Mouse (Mus musculus) neural tube, embryonic 13.5 days (tissue): ENCODE data around the gene Usp42. TPM values are rescaled to one million over a fixed set of nuclear protein-coding genes. Genes with fewer than 3 reads are reported as not detected.
A peak's percentile ranks its signal among the peaks of the same experiment; 100 is the strongest.

Experiments used
- ATAC-seq: fragments of 200-750 bp; cut with Nextera tagmentation; 2 replicates; pipeline ENCODE4 v1.8.0; 2017; ENCODE audit warnings: low read depth, mild to moderate bottlenecking, moderate TSS enrichment, moderate library complexity
- H3K27ac ChIP-seq: fragments of 300-500 bp; sonication (generic); replicated peaks from 2 replicates; pipeline ENCODE4 v1.5.1; 2015; ENCODE audit warnings: moderate library complexity, mild to moderate bottlenecking, inconsistent platforms
- H3K27me3 ChIP-seq: fragments of 300-500 bp; sonication (generic); 2 replicates; pipeline ENCODE4 v1.6.1; 2015; ENCODE audit warnings: mild to moderate bottlenecking, inconsistent platforms
- H3K36me3 ChIP-seq: fragments of 300-500 bp; sonication (generic); 2 replicates; pipeline ENCODE4 v1.6.1; 2015; ENCODE audit warnings: mild to moderate bottlenecking, inconsistent platforms
- H3K4me1 ChIP-seq: fragments of 300-500 bp; sonication (generic); replicated peaks from 2 replicates; pipeline ENCODE4 v1.6.1; 2015; ENCODE audit warnings: inconsistent platforms
- H3K4me2 ChIP-seq: fragments of 300-500 bp; sonication (generic); 2 replicates; pipeline ENCODE4 v1.6.1; 2015; ENCODE audit warnings: inconsistent platforms, mild to moderate bottlenecking, moderate library complexity
- H3K4me3 ChIP-seq: fragments of 300-500 bp; sonication (generic); 2 replicates; pipeline ENCODE4 v1.5.1; 2015; ENCODE audit warnings: mild to moderate bottlenecking, inconsistent platforms
- H3K9ac ChIP-seq: fragments of 300-500 bp; sonication (generic); 2 replicates; pipeline ENCODE4 v1.6.1; 2015; ENCODE audit warnings: moderate library complexity, mild to moderate bottlenecking, inconsistent platforms
- H3K9me3 ChIP-seq: fragments of 300-500 bp; sonication (generic); 2 replicates; pipeline ENCODE4 v1.6.1; 2016; ENCODE audit warnings: inconsistent platforms
- WGBS: fragments of 180-500 bp; shearing (Covaris S2); methylation state at CpG from one replicate; pipeline ENCODE4 v1.1.7; 2015; 5-methylcytosine and 5-hydroxymethylcytosine counted together
- polyA plus RNA-seq: library from polyadenylated mRNA; unstranded; fragments of >200 nt; fragmentation: Nextera tagmentation; extraction: Ambion mirVana; gene quantifications from 2 replicates; pipeline ENCODE4 v1.2.1, GENCODE M21; 2015

Gene Usp42
- polyA plus RNA-seq, 1 experiment from 2014 or later: 27.7 TPM

GRCm38 (mm10) chr5:143706822-143707200, 25.3 kb downstream of the Usp42 start:
- Histone ChIP-seq H3K4me2 (no peak overlapping the region), H3K36me3 (peaks cover 81% of the 10 kb centered on the region), H3K4me3 (no peak overlapping the region), H3K4me1 (no peaks in the 10 kb centered on the region; the same call in 1 of the 2 replicates), H3K9me3 (no peaks in the 10 kb centered on the region), H3K27ac (no peak overlapping the region), H3K9ac (no peak overlapping the region), H3K27me3 (no peaks in the 10 kb centered on the region)
- ATAC-seq: no peak
- WGBS: 89% methylated on average over 7 of the region's 7 CpGs

GRCm38 (mm10) chr5:143706030-143706821, 25.9 kb downstream of the Usp42 start:
- H3K36me3 ChIP-seq: peaks cover 81% of the 10 kb centered on the region
- WGBS: 81% methylated on average over 9 of the region's 9 CpGs
- no peak overlapping the region for H3K27ac ChIP-seq
- no peak overlapping the region for H3K4me3 ChIP-seq
- H3K9ac ChIP-seq: no peak overlapping the region
- no peaks in the 10 kb centered on the region for H3K4me1 ChIP-seq
- H3K4me2 ChIP-seq: no peak overlapping the region
- ATAC-seq: no peak
- H3K9me3 ChIP-seq: no peaks in the 10 kb centered on the region
- no peaks in the 10 kb centered on the region for H3K27me3 ChIP-seq

DNA sequence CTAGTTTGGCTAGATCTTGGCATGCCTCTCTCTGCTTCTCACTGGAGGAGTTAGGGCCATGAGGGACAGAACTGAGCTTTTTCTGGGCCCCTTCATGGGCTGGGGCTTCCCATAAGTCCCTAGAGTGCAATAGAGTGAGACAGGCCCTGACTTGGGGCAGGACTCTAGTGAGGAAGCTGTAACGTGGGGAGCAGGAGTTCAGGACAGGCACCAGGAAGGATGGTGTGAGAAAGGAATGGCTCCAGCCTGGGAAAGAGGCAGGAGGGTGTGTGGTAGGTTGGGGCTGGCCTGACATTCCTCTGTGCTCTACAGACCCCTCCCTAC, 26.5 kb downstream of the Usp42 start:
- WGBS: 81% methylated on average over 1 of the region's 1 CpGs
- H3K4me1 ChIP-seq: no peaks in the 10 kb centered on the region
- H3K9me3 ChIP-seq: no peaks in the 10 kb centered on the region
- H3K4me3 ChIP-seq: no peak overlapping the region
- no peak for ATAC-seq
- no peaks in the 10 kb centered on the region for H3K27me3 ChIP-seq
- H3K36me3 ChIP-seq: peaks cover 77% of the 10 kb centered on the region
- no peak overlapping the region for H3K9ac ChIP-seq
- H3K27ac ChIP-seq: no peak overlapping the region
- no peak overlapping the region for H3K4me2 ChIP-seq

DNA sequence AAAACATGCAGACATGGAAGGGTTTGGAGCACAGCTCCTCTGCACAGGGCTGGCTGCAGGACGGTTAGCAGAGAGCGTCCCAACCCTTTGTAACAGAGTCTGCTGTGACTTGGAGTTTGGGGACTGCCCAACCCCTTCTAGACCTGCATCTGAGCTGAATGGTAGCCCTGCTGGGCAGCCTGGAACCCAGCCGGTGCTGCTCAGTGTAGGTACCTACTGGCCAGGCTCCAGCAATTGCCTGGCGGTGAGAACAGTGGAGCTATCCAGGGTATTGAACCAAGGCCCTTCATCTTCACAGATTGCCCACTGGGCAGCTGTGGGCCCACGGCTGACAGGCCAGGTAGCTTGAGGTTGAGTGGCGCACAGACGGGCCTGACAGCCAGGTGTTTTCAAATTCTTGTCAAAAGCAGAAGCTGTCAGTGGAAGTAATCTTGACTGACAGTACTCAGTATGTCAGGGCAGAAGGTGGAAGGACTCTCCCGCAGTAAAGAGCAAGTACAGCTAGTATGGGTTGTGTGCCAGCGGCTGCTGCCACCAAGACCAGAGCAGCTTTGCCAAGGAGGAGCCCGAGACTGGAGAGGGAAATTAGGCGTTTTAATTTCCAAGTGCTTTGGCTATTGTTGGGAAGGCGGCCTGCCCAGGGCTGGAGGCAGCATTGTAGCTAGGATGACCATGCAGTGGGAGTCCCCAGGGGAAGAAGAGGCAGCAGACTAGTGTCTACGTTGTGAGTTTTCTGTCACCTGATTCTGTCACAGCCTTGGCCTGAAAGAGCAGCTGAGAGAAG, 27.0 kb downstream of the Usp42 start:
- Histone ChIP-seq H3K4me1 (no peaks in the 10 kb centered on the region), H3K9ac (no peak overlapping the region), H3K4me2 (no peak overlapping the region), H3K4me3 (no peak overlapping the region), H3K36me3 (peaks cover 73% of the 10 kb centered on the region), H3K27me3 (no peaks in the 10 kb centered on the region), H3K9me3 (no peaks in the 10 kb centered on the region), H3K27ac (no peak overlapping the region)
- ATAC-seq: no peak
- WGBS: 78% methylated on average over 13 of the region's 13 CpGs

- peaks cover 60% of the 10 kb centered on the region for H3K36me3 ChIP-seq
Observed at GRCm38 (mm10) chr5:143701074-143701473, 31.0 kb downstream of the Usp42 start.

DNA sequence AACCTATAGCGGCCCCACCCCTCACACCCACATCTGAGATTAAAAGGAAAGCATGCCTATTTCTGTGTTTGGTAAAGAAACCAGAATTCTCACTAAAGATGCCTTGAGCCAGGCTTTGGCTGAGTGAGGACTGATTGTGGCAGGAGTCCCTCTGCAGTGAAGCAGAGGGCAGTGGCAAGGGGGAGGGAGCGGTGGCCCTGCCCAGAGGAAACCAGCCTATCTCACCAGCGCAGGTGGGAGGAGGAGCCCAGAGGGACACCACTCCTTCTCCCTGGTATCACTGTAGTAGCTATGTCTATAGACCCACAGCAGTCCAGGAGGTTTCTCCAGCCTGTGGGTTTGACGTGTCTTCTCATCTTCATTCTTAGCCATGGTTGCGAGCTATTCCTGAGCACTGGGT, 31.8 kb downstream of the Usp42 start:
- Histone ChIP-seq H3K4me3 (no peak overlapping the region), H3K36me3 (peaks cover 61% of the 10 kb centered on the region), H3K9me3 (no peaks in the 10 kb centered on the region), H3K4me1 (no peaks in the 10 kb centered on the region), H3K27me3 (no peaks in the 10 kb centered on the region), H3K27ac (no peak overlapping the region), H3K4me2 (no peak overlapping the region), H3K9ac (no peak overlapping the region)
- ATAC-seq: no peak
- 90% methylated on average over 5 of the region's 5 CpGs for WGBS

More at GRCm38 (mm10) chr5:143701074-143701473, 31.0 kb downstream of the Usp42 start:
- Histone ChIP-seq H3K4me2 (no peak overlapping the region), H3K9ac (no peak overlapping the region), H3K27me3 (no peaks in the 10 kb centered on the region), H3K9me3 (no peaks in the 10 kb centered on the region), H3K27ac (no peak overlapping the region), H3K4me3 (no peak overlapping the region), H3K4me1 (no peaks in the 10 kb centered on the region)
- ATAC-seq: no peak
- WGBS: 91% methylated on average over 10 of the region's 10 CpGs

- Histone ChIP-seq H3K9me3 (no peaks in the 10 kb centered on the region), H3K4me3 (no peak overlapping the region), H3K9ac (no peak overlapping the region), H3K27me3 (no peaks in the 10 kb centered on the region), H3K4me1 (no peaks in the 10 kb centered on the region), H3K36me3 (peaks cover 61% of the 10 kb centered on the region), H3K4me2 (no peak overlapping the region), H3K27ac (no peak overlapping the region)
- no peak for ATAC-seq
- WGBS: 91% methylated on average over 4 of the region's 4 CpGs
Observed at GRCm38 (mm10) chr5:143698454-143698853, 33.6 kb downstream of the Usp42 start.

DNA sequence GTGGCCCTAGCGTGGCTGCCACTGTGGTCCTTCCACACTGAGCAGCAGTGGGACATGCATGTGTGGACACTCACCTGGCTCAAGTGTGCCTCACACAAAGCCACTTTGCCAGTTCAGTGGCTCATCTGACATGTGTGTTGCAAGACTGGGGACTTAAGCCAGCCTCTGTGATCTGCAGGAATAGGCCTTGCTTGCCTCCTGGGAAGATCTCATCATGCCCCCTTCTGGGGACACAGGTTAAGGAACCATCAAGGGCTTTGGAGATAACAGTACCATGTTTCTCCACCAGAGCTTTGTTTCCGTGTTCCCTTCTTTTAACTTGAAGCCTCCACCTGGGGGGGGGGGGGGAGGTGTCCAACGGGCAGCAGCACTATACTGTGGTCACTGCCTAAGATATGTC, 35.8 kb downstream of the Usp42 start:
- no peak overlapping the region for H3K9ac ChIP-seq
- no peaks in the 10 kb centered on the region for H3K4me1 ChIP-seq
- H3K4me3 ChIP-seq: no peak overlapping the region
- no peaks in the 10 kb centered on the region for H3K27me3 ChIP-seq
- no peaks in the 10 kb centered on the region for H3K9me3 ChIP-seq
- H3K36me3 ChIP-seq: peaks cover 49% of the 10 kb centered on the region
- WGBS: 65% methylated on average over 3 of the region's 3 CpGs
- no peak overlapping the region for H3K4me2 ChIP-seq
- ATAC-seq: peak; percentile 43; the same call in 1 of the 2 replicates
- no peak overlapping the region for H3K27ac ChIP-seq

- no peak for ATAC-seq
- H3K9ac ChIP-seq: no peak overlapping the region
- H3K4me2 ChIP-seq: no peak overlapping the region
- H3K4me1 ChIP-seq: no peaks in the 10 kb centered on the region
- H3K27ac ChIP-seq: no peak overlapping the region
- H3K9me3 ChIP-seq: no peaks in the 10 kb centered on the region
- peaks cover 51% of the 10 kb centered on the region for H3K36me3 ChIP-seq
- H3K4me3 ChIP-seq: no peak overlapping the region
- 94% methylated on average over 5 of the region's 5 CpGs for WGBS
- H3K27me3 ChIP-seq: no peaks in the 10 kb centered on the region
Observed at GRCm38 (mm10) chr5:143690926-143691325, 41.2 kb downstream of the Usp42 start.

DNA sequence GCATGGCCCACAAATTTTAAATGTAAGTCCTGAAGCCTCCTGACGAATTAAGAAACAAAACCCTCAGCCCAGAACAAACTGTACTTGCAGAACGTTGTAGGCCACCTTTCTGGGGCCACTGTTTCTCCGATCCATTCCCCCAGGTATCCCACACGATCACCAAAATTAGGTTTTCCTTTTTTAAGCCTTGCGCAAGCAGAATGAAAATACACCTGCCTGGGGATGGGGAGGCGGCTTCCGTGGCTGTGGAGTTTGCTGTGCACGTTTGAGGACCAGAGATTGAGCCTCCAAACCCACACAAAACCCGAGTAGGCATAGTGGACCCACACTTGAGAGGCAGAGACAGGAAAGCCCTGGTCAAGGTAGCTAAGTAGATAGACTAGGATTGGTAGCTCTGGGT, 41.7 kb downstream of the Usp42 start:
- ATAC-seq: no peak
- no peaks in the 10 kb centered on the region for H3K4me1 ChIP-seq
- H3K9ac ChIP-seq: no peak overlapping the region
- H3K9me3 ChIP-seq: no peaks in the 10 kb centered on the region
- no peak overlapping the region for H3K4me3 ChIP-seq
- H3K27me3 ChIP-seq: no peaks in the 10 kb centered on the region
- 91% methylated on average over 9 of the region's 9 CpGs for WGBS
- no peak overlapping the region for H3K4me2 ChIP-seq
- no peak overlapping the region for H3K27ac ChIP-seq
- H3K36me3 ChIP-seq: peaks cover 53% of the 10 kb centered on the region

GRCm38 (mm10) chr5:143687589-143687988, 44.5 kb downstream of the Usp42 start:
- ATAC-seq: no peak
- H3K4me1 ChIP-seq: peaks cover 8% of the 10 kb centered on the region; the same call in 1 of the 2 replicates

DNA sequence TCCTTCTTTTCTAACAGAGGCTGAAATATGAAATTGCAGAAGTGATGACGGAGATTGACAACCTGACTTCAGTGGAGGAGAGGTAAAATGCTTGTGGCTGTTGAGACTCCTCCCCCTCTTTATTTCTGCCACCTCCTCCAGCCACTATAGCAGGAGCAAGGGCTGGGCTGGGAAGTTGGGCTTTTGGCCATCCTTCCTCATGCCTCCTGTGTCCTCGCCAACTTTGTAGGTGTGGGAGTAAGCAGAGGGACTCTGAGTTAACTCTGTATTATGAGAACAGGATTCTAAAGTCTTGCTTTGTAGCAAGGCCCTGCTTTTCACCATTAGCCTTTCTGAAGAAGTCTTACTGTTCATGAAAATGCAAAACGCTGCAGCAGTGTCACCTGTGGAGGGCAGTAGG, 45.6 kb downstream of the Usp42 start:
- WGBS: 93% methylated on average over 3 of the region's 3 CpGs
- Histone ChIP-seq H3K4me3 (no peak overlapping the region), H3K27ac (no peak overlapping the region), H3K9ac (no peak overlapping the region), H3K4me2 (no peak overlapping the region), H3K4me1 (peaks cover 8% of the 10 kb centered on the region; the same call in 1 of the 2 replicates), H3K36me3 (peaks cover 27% of the 10 kb centered on the region), H3K9me3 (no peaks in the 10 kb centered on the region), H3K27me3 (no peaks in the 10 kb centered on the region)
- no peak for ATAC-seq

More at GRCm38 (mm10) chr5:143687589-143687988, 44.5 kb downstream of the Usp42 start:
- no peaks in the 10 kb centered on the region for H3K9me3 ChIP-seq
- no peak overlapping the region for H3K4me2 ChIP-seq
- H3K27me3 ChIP-seq: no peaks in the 10 kb centered on the region
- no peak overlapping the region for H3K27ac ChIP-seq
- H3K4me3 ChIP-seq: no peak overlapping the region
- H3K9ac ChIP-seq: no peak overlapping the region
- peaks cover 29% of the 10 kb centered on the region for H3K36me3 ChIP-seq
- WGBS: 95% methylated on average over 3 of the region's 3 CpGs
